Mouse (Mus musculus) brain, embryonic 14.5 days (tissue): ENCODE measurements at regions not wholly inside any gene's neighbourhood (a gene's known extent, or its start where the extent isn't known, plus 50 kb on each side); places are given as distances from the start of the nearest gene placed in this dataset.

Experiments used
- CTCF ChIP-seq: fragments of 200-500 bp; IDR thresholded peaks from 2 replicates; pipeline ENCODE4 v1.5.1; 2012; ENCODE audit warnings: inconsistent platforms, mild to moderate bottlenecking, moderate library complexity, borderline replicate concordance; ENCODE audit not compliant: insufficient read depth, insufficient read length; ENCODE audit errors: extremely low read depth
- POLR2A ChIP-seq: fragments of 200-500 bp; IDR thresholded peaks from 2 replicates; pipeline ENCODE4 v1.6.1; 2012; ENCODE audit warnings: mild to moderate bottlenecking, inconsistent platforms, borderline replicate concordance; ENCODE audit not compliant: poor library complexity, insufficient read depth, insufficient read length, severe bottlenecking; ENCODE audit errors: extremely low read depth

GRCm38 (mm10) chr2:3964351-3964750 lies 53.2 kb upstream of the Frmd4a start:
- TF ChIP-seq CTCF (no peak), POLR2A (no peak)
